Mouse (Mus musculus): ENCODE data around the gene Rfx2.
A peak's percentile ranks its signal among the peaks of the same experiment; 100 is the strongest.

Rfx2 gene

DNA sequence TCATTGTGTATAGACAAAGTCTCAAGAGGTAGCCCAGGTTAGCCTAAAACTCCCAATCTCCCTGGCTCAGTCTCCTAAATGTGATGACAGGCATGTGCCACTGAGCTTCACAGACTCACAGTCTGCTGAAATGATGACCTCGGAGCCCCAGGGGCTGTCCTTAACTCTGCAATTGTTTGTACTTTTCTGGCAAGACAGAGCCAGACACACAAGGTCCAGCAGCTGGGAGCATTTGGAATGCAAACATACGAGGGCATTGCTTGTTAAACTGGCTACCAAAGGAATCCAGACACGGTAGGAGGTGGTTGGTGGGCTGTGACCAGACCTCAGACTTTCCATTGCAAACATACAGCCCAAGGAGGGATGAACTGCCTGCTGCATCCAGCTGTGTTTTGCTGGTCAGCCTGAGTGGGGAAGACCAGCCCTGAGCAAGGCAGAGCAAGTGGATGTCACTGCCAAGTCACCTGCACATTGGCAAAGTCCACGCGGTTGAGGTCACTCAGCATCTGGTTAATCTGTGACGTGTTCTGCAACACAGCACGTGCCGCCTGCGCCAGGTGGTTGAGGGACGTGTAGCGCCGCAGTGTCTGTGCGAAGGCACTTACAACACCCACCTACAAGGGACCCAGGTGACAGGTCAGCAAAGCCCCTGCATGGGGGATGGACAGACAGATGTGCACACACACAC is 50.4 kb downstream of the Rfx2 start:
- DNase-seq (ENCODE audit: low read depth) = no peak

- no peak for DNase-seq (ENCODE audit: low read depth)
These were observed 51.9 kb downstream of the Rfx2 start for GRCm38 (mm10) chr17:56778779-56779362.

DNA sequence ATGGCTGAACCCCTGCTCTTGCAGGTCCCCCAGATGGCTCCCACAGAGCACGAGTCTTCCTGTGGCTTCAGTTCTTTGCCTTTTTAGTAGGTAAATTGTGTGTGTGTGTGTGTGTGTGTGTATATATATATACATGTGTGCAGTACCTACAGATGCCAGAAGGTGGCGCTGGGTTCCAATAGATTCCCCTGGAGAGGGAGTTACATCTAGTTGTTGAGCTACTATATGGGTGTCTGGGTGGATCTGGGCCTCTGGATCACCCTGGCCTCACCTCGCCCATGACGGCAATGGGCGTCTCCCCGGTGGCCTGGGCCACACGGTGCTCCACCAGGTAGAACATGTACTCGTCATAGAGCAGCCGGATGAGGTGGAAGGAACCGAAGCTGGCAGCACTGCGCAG is 53.2 kb downstream of the Rfx2 start:
- no peak for DNase-seq (ENCODE audit: low read depth)

DNA sequence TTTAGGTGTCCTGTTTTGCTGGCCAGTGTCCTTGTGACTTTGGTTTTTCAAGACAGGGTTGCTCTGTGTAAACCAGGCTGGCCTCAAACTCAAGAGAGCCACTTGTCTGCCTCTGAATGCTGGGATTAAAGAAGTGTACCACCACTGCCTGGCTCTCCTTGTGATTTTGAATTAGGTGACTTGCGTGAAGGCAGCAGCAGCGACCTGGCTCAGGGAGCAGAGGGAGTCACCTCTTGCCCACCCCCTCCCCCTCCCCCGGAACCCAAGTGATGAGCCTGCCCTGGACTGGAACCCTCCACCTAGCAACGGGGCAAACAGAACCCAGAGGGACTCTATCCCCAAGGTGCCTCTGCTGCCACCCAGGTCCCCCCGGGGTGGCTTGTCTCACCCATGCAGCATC is 60.9 kb downstream of the Rfx2 start, which contains the start of gene Prr22:
Gene Prr22, plus strand, starts transcription at position 301 of the 400 bp plus-strand sequence.
- DNase-seq (ENCODE audit: low read depth) = no peak

DNA sequence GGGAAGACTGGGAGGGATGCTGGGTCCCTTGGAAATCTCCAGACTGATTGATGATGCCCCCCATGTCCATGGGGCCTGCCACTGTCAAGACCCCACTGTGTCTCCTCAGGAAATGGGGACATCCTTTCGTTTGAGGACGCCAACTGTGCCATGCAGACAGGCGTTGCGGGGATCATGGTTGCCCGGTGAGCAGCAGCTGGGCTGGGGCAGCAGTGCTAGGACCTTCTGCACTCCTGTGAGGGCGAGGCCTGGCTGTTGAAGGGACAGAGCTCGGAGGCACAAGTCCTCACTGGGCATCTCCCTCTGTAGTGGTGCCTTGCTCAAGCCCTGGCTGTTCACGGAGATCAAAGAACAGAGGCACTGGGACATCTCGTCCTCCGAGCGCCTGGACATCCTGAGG is 61.9 kb downstream of the Rfx2 start:
- DNase-seq (ENCODE audit: low read depth) = no peak

GRCm38 (mm10) chr17:56767531-56768135 is 63.2 kb downstream of the Rfx2 start:
- no peak for DNase-seq (ENCODE audit: low read depth)

- DNase-seq (ENCODE audit: low read depth) = no peak
These were observed 64.0 kb downstream of the Rfx2 start for GRCm38 (mm10) chr17:56766631-56767405.

GRCm38 (mm10) chr17:56765431-56765830 is 65.4 kb downstream of the Rfx2 start:
- DNase-seq (ENCODE audit: low read depth) = no peak

GRCm38 (mm10) chr17:56764474-56765354 is 66.1 kb downstream of the Rfx2 start, which contains the start of gene Dus3l:
Dus3l (plus strand) TSS chr17:56764757.
- DNase-seq (ENCODE audit: low read depth) = peak; percentile 79

DNA sequence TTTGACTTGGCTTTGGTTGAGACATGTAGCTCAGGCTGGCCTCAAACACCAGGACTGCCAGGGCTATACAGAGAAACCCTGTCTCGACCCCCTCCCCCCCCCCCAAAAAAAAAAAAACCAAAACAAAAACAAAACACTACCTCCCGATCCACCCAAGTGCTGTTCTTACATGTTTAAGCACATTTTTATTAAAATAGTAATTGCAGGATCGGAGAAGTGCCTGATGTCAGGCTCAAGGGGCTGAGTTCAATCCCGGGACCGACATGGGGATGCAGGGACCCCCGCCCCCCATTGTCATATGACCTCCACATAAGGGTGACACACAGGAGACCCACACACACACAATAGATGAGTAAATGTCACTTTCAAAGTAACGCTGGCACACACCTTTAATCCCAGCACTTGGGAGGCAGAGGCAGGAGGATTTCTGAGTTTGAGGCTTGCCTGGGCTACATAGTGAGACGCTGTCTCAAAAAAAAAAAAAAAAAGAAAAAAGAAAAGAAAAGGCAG is 67.0 kb downstream of the Rfx2 start:
- no peak for DNase-seq (ENCODE audit: low read depth)

DNA sequence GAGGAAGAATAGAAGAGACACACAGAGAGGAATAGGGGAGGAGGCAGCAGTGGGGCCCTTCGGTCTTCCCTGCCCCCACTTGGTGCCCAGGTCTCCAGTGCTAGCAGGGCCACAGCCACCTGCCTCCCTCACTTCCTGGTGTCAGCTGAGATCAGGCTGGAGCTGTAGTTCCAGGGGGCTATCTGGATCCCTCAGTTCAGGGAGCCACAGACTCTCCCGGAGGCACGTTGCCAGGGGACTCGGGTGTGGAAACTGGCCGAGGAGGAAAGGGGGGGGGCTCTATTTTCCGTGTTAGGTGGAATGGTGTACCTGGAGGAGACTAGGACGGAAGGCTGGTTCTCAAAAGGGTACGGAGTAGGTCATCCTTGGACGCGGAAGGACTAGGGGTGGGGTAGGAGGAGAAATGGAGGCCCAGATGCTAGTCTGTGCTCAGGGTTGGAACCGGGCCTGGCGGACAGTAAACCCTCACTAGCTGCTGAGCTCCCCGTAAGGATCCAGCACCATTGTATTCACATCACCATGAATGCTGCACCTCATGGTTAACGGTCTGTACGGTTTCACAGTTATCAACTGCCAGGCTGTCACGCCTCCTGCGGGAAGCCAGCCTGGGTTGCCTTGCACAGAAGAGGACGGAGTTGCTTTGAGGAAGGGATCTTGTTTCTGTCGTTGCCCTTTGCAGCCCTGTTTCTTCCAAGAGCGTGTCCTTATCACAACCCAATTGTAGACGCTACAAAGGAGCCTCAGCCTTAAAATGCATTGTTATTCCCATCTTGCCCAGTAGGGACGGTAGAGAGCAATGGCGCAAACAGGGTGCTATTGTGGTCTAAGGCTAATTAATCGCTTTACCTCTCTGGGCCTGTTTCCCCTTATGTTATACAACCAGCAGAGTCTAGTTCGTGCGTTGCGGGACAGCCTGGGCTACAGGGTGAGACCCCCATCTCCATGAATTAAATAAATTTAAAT is 67.8 kb downstream of the Rfx2 start:
- peak; percentile 88 for DNase-seq (ENCODE audit: low read depth)

- peak; percentile 83 for DNase-seq (ENCODE audit: low read depth)
These were observed 68.8 kb downstream of the Rfx2 start for GRCm38 (mm10) chr17:56761991-56762410.

DNA sequence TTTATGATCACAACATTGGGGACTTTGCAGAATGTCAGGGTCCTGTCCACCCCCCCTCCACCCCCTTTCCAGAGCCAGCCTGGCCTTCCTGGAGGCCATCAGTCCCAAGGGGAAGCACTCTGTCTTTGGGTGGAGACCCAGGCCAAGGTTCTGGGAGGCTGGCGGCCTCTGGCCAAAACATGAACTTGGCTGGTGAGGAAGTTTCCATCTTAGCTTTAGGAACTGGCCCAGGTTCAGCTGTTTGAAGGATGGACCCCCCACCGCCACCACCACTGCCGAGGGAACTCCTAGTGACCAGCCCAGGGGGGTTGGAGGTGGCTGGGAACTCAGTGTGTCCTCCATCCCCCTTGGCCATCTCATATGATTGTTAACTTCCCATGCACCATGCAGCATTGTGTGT is 69.7 kb downstream of the Rfx2 start:
- DNase-seq (ENCODE audit: low read depth) = no peak

DNA sequence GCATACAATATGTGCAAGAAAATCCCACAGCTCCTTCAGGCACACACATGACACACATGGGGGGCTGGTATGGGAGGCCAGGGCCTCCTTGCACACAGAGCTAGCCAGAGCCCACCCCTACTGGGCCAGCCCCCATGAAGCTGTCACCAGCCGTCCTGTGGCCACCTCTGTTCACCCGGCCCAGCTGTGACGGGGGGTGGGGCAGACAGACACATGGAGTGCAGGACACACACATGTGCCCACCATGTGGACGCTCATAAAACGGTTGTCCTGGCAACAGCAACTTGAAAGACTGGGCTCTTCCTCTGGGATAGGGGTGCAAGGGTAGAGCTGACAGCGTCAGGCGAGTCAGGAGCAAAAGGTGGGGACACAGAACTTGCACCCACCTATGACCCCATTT is 71.6 kb downstream of the Rfx2 start:
- DNase-seq (ENCODE audit: low read depth) = no peak

DNA sequence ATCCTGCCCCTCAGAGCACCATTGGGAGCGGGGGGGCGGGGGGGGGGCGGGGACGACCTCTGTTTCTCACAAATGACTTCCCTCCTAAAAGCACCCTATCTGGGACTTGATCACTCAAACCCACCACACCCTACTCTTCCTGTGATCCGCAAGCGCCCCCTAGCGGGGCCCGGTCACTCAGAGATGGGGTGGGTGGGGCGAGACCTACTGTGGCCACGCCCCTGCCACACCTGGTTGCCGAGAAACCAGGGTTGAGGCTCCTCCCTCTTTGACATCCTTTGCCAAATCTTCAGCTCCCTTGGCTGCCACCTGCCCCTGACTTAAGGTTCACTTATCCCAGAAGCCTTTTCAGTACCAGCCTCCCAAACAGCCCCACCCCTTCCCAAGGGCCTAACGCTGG is 72.7 kb downstream of the Rfx2 start:
- DNase-seq (ENCODE audit: low read depth) = peak; percentile 66

DNA sequence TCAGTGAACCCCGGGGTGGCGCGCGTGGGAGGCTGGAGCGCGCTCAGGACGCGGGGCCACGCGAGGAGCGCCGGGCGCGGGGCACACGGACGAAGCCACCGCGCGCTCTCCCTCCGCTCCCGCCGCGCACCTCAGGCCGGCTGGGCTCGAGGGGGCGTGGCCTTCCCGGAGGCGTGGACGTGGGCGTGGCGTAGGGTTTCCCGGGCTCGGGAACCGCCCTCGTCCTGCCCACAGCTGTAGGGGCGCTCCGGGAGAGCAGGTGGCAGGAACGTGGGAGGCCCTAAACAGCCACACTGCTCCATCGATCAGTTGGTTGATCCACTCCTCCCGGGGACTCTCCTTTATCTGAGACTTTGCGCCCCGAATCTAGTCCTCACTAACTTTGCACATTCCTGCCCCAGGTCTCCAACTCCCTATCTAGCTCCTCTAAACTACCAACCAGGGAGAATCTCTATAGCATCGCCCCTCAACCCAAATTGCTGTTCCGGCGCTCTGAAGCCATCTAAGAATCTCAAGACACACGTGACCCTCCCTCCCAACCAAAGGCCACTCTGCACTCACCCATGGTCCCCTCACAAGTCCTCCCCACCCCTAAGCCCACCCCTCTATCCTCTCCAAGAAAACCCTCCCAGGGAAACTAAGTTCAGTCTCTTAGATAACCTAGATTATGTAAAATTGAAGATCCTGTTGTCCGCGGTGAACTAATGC is 73.2 kb downstream of the Rfx2 start, which contains the start of gene Nrtn:
Gene Nrtn, minus strand, starts transcription at position 115 of the 708 bp plus-strand sequence.
- peak; percentile 60 for DNase-seq (ENCODE audit: low read depth)

GRCm38 (mm10) chr17:56756703-56757399 is 74.0 kb downstream of the Rfx2 start:
- no peak for DNase-seq (ENCODE audit: low read depth)

GRCm38 (mm10) chr17:56754271-56755185 is 76.3 kb downstream of the Rfx2 start:
- DNase-seq (ENCODE audit: low read depth) = no peak
